Mouse (Mus musculus) embryonic stem cell, embryonic (primary cell): ENCODE results near the gene Tardbp.

ENCODE experiments used
- CTCF ChIA-PET, 4 experiments: fragments of 300-600 bp in 2 of 4; fragments of 350-600 bp in 2 of 4; sonication (Branson Sonifier 250); formaldehyde crosslinking; loops; one replicate each; lab custom pipeline; 2022; ENCODE audit warnings: inconsistent platforms in 2 of 4; lab: Charles Lee
- POLR2A ChIA-PET, 4 experiments: fragments of 300-600 bp in 2 of 4; fragments of 350-600 bp in 2 of 4; sonication (Branson Sonifier 250); formaldehyde crosslinking; loops; one replicate each; lab custom pipeline; 2022; ENCODE audit warnings: antibody characterized with exemption in 4 of 4, inconsistent platforms in 1 of 4; lab: Charles Lee

The Tardbp gene

DNA sequence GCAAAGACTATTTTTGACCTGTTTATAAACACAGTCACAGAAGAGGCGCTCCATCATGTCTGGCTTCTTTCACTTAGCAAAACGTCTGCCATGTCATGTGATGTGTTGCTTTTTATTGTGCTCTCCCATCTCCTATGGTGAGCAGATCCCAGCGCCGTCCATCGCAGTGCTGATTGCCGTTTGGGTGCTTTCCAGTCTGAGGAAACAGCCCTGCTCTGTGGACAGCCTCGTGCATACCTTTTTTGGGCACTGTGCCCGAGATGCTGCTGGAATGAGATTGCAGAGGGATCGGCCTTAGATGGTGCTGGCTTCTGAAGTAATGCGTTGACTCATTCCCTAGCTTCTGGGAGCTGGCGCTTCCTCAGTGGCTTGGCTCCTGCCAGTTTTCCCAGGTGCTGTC, 19.8 kb upstream of the Tardbp start:
- CTCF ChIA-PET = interaction anchor here in 3 of 4 experiments (0.6 to 1.5 kb wide), 6 partner anchors 9 to 697 kb away, joined by 3 to 6 read pairs (median 4); no protein-coding TSS in a partner anchor
- POLR2A ChIA-PET = interaction anchor here in 3 of 4 experiments (0.6 to 5.5 kb wide), 10 partner anchors 11 to 472 kb away, joined by 3 to 53 read pairs (median 4); partner anchors contain the start of gene Tardbp (in 3 of the 3)

DNA sequence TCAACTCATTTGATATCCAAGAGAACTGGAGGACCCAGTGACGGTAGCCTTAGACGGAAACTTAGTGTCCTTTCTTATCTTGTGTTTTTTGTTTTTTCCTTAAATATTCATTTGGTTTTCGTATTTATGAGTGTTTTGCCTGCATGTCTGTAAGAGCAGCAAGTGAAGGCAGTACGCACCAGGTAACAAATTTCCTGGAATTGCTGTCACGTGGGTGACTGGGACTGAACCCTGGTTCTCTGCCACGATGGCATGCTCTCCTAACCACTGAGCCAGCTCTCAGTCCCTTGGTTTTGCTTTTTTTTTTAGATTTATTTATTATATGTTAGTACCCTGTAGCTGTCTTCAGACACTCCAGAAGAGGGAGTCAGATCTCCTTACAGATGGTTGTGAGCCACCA, 18.1 kb upstream of the Tardbp start:
- ChIA-PET POLR2A (interaction anchor here in 3 of 4 experiments (1.2 to 5.5 kb wide), 15 partner anchors 7 to 45 kb away, joined by 3 to 53 read pairs (median 14); partner anchors contain the start of gene Tardbp (in 2 of the 3)), CTCF (interaction anchor here in 2 of 4 experiments (0.5 to 2.4 kb wide), 11 partner anchors 10 to 431 kb away, joined by 3 to 21 read pairs (median 6); partner anchors contain the start of gene Disp3 (in 1 of the 2))

GRCm38 (mm10) chr4:148644157-148644511, 17.3 kb upstream of the Tardbp start:
- CTCF ChIA-PET = interaction anchor here (0.5 to 2.4 kb wide), 38 partner anchors 10 to 548 kb away, joined by 3 to 23 read pairs (median 4); partner anchors contain the start of genes Tardbp (in 3 of the 4), Dffa (in 1 of the 4) and Disp3 (in 1 of the 4)
- POLR2A ChIA-PET = interaction anchor here (0.6 to 5.5 kb wide), 37 partner anchors 7 to 431 kb away, joined by 3 to 53 read pairs (median 4); partner anchors contain the start of genes Tardbp (in 4 of the 4) and Srm (in 1 of the 4)

GRCm38 (mm10) chr4:148643291-148644156, 16.7 kb upstream of the Tardbp start, which contains the start of gene Gm572:
Gm572 (plus strand) TSS chr4:148643317.
- CTCF ChIA-PET = interaction anchor here (0.6 to 2.4 kb wide), 40 partner anchors 8 to 548 kb away, joined by 3 to 23 read pairs (median 3); partner anchors contain the start of genes Tardbp (in 3 of the 4), Dffa (in 1 of the 4) and Disp3 (in 1 of the 4)
- POLR2A ChIA-PET = interaction anchor here (0.7 to 5.5 kb wide), 38 partner anchors 8 to 432 kb away, joined by 3 to 53 read pairs (median 4); partner anchors contain the start of genes Tardbp (in 4 of the 4) and Srm (in 1 of the 4)

DNA sequence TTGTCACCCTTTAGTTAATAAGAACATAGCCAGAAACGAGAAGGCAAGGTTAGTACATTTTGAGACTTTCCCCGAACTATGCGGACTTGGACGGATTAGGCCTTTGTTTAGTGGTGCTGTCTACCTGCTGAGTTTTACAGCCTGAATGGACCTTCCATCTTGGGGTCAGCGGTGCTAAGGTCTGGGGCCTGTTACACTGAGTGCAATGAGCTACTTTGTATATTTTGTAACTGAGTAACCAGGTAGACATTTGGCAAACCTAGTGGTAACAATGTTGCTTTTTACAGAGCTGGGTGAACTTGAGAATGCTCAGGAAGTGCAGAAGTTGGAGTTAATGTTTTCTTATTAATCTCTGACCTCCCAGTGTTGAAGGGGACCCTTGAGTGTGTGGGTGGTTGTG, 14.3 kb upstream of the Tardbp start:
- ChIA-PET POLR2A (interaction anchor here in 1 of 4 experiments (1.5 kb wide), 1 partner anchor 14 kb away, joined by 4 read pairs; the partner anchor contains the start of gene Tardbp), CTCF (interaction anchor here in 1 of 4 experiments (1.1 kb wide), 1 partner anchor 9 kb away, joined by 3 read pairs; no protein-coding TSS in a partner anchor)

- CTCF ChIA-PET = interaction anchor here in 1 of 4 experiments (0.7 kb wide), 1 partner anchor 1459 kb away, joined by 3 read pairs; no protein-coding TSS in a partner anchor
- POLR2A ChIA-PET = interaction anchor here in 2 of 4 experiments (1.0 to 1.5 kb wide), 4 partner anchors 12 to 18 kb away, joined by 3 to 4 read pairs (median 4); partner anchors contain the start of gene Tardbp (in 1 of the 2)
Measured at GRCm38 (mm10) chr4:148639455-148639854, 12.6 kb upstream of the Tardbp start.

DNA sequence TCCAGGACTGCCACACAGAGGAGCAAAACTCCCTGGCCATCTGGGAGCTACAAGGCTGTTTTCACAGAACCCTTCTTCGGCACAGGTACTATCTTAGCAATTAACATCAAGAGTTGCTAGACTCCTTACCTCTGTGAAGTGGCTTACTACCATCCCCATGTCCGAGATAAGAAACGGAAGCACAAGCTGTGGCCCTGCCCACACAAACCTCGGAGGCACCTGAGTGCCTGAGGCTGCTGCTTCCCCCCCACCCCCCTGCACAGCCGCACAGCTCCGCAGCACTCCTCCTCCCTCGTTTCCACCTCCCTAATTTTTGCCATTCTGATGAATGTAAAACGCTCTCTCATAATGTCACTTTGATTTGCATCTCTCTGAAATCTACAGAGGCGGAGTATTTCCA, 11.5 kb upstream of the Tardbp start:
- ChIA-PET POLR2A (interaction anchor here (0.6 to 2.4 kb wide), 21 partner anchors 7 to 546 kb away, joined by 3 to 24 read pairs (median 3); partner anchors contain the start of gene Tardbp (in 3 of the 4)), CTCF (interaction anchor here in 2 of 4 experiments (0.9 to 1.2 kb wide), 3 partner anchors 17 to 47 kb away, joined by 3 to 4 read pairs (median 3); partner anchors contain the start of gene Srm (in 1 of the 2))

GRCm38 (mm10) chr4:148635309-148635708, 8.5 kb upstream of the Tardbp start:
- CTCF ChIA-PET = interaction anchor here in 2 of 4 experiments (4.2 to 4.3 kb wide), 2 partner anchors 8 kb away, joined by 21 to 23 read pairs; partner anchors contain the start of gene Gm572 (in 2 of the 2)
- POLR2A ChIA-PET = interaction anchor here in 2 of 4 experiments (0.6 to 2.3 kb wide), 7 partner anchors 8 to 37 kb away, joined by 3 to 9 read pairs (median 5); partner anchors contain the start of genes Tardbp (in 2 of the 2) and Gm572 (in 1 of the 2)

GRCm38 (mm10) chr4:148633395-148634061, 6.7 kb upstream of the Tardbp start:
- POLR2A ChIA-PET = interaction anchor here in 3 of 4 experiments (0.7 to 5.1 kb wide), 17 partner anchors 9 to 416 kb away, joined by 3 to 29 read pairs (median 4); partner anchors contain the start of gene Gm572 (in 3 of the 3)
- CTCF ChIA-PET = interaction anchor here in 3 of 4 experiments (0.5 to 4.3 kb wide), 6 partner anchors 10 to 467 kb away, joined by 3 to 23 read pairs (median 4); partner anchors contain the start of gene Gm572 (in 2 of the 3)

DNA sequence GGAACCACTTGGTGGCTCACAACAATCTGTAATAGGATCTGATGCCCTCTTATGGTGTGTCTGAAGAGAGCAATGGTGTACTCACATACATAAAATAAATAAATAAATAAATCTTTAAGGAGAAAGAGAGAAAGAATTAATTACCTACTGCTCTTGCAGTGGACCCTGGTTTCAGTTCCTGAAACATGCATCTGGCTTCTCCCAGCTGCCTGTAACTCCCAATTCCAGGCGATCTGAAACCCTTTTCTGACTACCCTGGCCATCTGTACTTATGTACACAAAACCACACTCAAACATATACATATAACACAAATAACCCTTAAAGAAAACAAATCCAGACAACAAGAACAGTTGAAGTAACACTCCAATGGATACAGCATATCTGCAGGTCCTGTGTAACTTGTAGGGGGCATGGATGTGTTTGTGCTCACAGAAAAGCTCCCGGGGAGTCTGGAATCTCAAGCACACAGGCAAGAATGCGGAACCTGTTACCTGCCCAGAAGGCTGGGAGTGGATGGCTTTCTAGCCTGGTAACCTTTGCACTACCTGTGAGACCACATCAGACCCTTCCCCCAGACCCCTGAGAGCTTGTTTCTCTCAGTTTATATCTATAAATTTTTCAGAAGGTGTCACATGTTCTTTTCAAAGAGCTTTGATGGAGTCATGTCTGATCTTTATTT, 5.3 kb upstream of the Tardbp start:
- ChIA-PET POLR2A (interaction anchor here in 3 of 4 experiments (0.7 to 5.1 kb wide), 15 partner anchors 9 to 593 kb away, joined by 3 to 29 read pairs (median 5); partner anchors contain the start of genes Gm572 (in 2 of the 3), Masp2 (in 1 of the 3), Mthfr (in 1 of the 3) and Mtor (in 1 of the 3)), CTCF (interaction anchor here (0.6 to 4.3 kb wide), 5 partner anchors 11 to 368 kb away, joined by 3 to 23 read pairs (median 5); partner anchors contain the start of gene Gm572 (in 3 of the 4))

DNA sequence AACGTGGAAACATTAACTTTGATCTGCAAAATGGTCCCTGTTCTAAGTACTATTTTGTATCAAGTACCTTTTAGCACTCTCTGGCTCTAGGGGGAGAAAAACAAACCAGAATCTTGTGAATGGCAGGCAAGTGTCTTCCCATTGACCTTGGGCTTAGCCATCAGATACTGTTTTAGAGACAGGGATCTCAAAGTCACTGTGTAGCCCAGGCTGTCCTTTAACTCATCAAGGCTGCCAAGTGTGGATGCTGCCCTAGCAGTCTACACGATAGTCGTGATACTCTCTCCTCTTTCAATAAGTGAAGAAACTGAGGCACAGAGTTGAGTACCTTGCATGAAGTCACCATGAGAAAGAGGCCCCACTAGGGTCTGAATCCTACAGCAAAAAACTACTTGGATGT, 427 bp upstream of the Tardbp start:
- CTCF ChIA-PET = interaction anchor here in 3 of 4 experiments (0.6 to 1.6 kb wide), 5 partner anchors 17 to 112 kb away, joined by 3 to 7 read pairs (median 4); no protein-coding TSS in a partner anchor

GRCm38 (mm10) chr4:148625756-148626622, 830 bp downstream of the Tardbp start:
- POLR2A ChIA-PET = interaction anchor here (0.6 to 8.5 kb wide), 62 partner anchors 8 to 663 kb away, joined by 3 to 209 read pairs (median 6); partner anchors contain the start of genes Gm572 (in 3 of the 4), Srm (in 3 of the 4), Masp2 (in 2 of the 4) and Dffa (in 1 of the 4)
- CTCF ChIA-PET = interaction anchor here in 2 of 4 experiments (0.6 to 1.6 kb wide), 2 partner anchors 18 kb away, joined by 3 to 7 read pairs; no protein-coding TSS in a partner anchor

More for the DNA sequence above, 427 bp upstream of the Tardbp start:
- POLR2A ChIA-PET = interaction anchor here (0.6 to 5.3 kb wide), 106 partner anchors 8 to 691 kb away, joined by 3 to 79 read pairs (median 4); partner anchors contain the start of genes Dffa (in 3 of the 4), Gm572 (in 3 of the 4), Srm (in 3 of the 4) and Masp2 (in 2 of the 4)

DNA sequence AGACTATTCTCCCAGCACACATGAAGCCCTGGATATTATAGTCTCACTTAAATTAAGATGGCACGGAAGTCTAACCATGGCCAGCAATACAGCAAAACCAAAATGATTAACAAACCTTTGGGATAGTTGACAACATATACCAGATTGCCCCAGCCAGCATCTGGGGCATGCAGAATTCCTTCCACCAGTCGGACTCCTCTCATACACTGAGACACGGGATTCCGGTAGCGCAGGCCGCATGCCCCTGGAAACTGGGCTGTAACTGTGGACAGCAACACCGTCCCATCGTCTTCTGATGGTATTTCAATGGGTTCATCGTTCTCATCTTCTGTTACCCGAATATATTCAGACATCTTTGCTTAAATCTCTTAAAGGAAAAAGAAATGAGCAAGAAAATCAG, 1.8 kb downstream of the Tardbp start:
- ChIA-PET CTCF (no interaction called here), POLR2A (interaction anchor here in 3 of 4 experiments (1.0 to 8.5 kb wide), 22 partner anchors 9 to 559 kb away, joined by 3 to 209 read pairs (median 5); partner anchors contain the start of genes Gm572 (in 2 of the 3), Masp2 (in 2 of the 3) and Srm (in 1 of the 3))

GRCm38 (mm10) chr4:148623609-148624008, 3.2 kb downstream of the Tardbp start:
- ChIA-PET CTCF (interaction anchor here in 2 of 4 experiments (0.5 to 0.7 kb wide), 2 partner anchors 20 to 754 kb away, joined by 3 to 5 read pairs; no protein-coding TSS in a partner anchor), POLR2A (interaction anchor here (0.6 to 8.5 kb wide), 26 partner anchors 9 to 688 kb away, joined by 3 to 209 read pairs (median 4); partner anchors contain the start of genes Masp2 (in 2 of the 4), Srm (in 2 of the 4) and Gm572 (in 1 of the 4))
